Mouse (Mus musculus) stomach, postnatal 0 days (tissue): ENCODE results near the gene Nagpa.

Experiments used
- CTCF ChIP-seq: IDR thresholded peaks from 2 replicates; pipeline ENCODE4 v1.5.1; 2016; ENCODE audit warnings: antibody characterized with exemption, low read depth, mild to moderate bottlenecking, moderate library complexity
- EP300 ChIP-seq: optimal IDR thresholded peaks from 2 replicates; pipeline ENCODE3; 2016; ENCODE audit warnings: antibody characterized with exemption

DNA sequence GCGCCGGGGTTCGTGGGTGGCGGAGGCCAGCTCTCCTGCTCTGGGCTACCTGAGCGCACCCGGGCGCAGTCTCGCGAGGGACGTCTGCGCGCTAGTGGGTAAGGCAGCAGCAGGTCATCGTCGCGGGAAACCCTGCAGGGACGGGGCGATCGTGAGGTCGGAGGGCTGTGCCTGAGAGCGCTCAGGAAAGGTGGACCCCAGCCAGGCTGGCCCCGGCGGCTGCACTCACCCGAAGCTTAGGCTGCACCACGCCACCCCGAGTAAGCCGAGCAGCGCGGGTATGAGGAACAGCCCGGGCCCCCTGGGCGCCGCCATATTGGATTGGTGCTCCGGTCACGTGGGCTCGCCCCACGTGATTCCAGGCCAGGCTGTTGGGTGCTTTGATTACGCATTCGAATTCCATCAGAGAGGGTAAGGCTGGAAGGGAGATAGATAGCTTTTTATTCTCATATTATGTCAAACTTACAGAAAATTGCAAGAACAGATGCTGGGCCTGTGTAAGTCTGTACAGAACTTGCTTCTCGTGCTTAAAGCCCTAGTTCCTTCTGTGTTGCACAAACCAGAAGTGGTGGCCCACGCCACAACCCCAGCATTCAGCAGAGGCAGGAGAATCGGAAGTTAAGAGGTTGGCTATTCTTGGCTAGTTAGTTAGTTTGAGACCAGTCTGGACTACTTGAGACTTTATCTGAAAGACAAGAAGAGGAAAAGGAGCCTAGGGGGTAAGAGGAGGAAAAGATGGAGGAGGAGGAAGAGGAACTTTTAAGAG lies at the start of gene Nagpa:
- TF ChIP-seq CTCF (no peak), EP300 (no peak)
